Mouse (Mus musculus): ENCODE measurements around the gene Lix1l.

The Lix1l gene

DNA sequence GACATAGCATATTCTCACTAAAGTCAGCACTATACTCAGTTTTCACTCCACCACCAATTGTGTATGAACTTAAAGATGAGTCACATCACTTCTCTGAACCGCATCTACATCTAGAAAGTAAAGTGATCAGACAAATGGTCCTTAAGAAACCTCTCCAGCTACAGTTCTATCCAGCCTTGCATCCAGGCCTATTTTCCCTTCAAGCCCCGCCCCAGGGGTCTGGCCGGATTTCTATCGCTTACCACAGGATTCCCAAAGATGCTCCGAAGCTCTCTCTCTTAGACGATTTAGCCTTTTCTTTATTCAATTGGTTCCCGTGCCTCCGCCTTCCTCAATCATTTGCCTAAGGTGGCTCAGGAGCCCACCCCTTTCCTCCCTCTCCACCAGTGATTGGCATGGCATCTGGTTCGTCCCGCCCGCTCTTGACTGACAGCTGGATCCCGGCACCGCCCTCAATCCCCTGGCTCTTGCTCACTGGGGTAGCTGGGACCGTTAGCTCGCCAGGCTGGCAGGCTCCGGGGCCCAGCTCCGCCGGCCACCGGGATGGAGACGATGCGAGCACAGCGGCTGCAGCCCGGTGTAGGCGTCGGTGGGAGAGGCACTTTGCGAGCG is at the start of gene Lix1l:
Gene Lix1l (plus strand): TSS at position 511 of the 612 bp plus-strand sequence.
- peak; percentile 51 to 84 for DNase-seq (ENCODE audit: low spot score in 2 of 2)

DNA sequence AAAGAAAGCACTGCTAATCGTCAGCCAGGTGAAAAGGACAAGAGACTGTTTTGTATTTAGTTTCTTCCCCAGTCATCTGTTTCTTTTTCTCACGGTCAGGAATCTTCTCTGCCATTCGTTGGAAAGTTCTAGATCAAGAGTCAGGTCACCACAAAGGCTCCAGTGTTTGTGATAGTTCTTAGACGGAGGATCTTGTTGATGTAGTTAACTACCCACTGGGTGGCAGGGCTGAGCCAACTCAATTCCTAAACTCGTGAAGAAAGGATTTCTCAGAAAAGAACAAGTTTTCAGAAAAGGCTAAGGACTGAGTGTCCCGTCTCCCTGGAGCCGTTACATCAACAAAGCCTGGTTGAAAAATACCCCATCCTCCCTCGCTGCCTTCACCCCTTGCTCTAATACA is 49.7 kb upstream of the Lix1l start:
- DNase-seq (ENCODE audit: low spot score in 2 of 2) = peak in 1 of 2 experiments; percentile 70

DNA sequence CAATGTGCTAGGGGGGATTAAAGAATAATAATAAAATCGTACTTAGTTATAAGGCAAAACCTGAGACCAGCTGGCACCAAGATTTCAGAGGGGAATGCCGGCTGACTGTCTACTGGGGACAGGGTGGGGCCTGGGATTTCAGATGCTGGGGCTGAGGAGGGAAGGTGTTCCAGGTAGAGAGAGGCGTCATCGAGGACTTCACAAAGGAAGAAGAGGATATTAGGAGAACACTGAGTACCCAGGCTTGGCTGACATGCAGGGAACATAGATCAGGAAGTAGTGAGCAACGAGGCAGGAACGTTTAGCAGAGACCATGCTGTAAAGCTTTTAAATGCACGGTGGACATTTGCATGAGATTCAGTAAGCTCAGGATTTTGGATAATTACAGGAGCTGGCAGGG is 49.1 kb upstream of the Lix1l start:
- no peak for DNase-seq (ENCODE audit: low spot score in 2 of 2)

DNA sequence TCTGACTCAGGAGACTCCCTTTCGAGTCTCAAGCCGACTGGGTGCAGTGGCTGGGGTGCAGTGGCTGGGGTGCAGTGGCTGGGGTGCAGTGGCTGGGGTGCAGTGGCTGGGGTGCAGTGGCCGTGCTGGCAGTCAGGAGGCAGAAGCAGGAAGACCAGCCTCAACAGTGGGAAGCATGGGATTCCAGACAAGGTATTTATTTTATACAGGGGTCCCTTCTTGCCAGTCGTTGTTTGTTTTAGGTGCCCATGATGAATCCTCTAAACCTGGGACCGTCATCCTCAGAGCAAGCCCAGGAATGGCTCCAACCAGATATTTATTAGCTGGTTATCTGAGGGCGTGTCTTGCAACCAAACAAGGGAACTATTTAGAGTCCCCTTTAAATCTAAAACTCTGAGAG is 47.3 kb upstream of the Lix1l start:
- DNase-seq (ENCODE audit: low spot score in 2 of 2) = no peak

DNA sequence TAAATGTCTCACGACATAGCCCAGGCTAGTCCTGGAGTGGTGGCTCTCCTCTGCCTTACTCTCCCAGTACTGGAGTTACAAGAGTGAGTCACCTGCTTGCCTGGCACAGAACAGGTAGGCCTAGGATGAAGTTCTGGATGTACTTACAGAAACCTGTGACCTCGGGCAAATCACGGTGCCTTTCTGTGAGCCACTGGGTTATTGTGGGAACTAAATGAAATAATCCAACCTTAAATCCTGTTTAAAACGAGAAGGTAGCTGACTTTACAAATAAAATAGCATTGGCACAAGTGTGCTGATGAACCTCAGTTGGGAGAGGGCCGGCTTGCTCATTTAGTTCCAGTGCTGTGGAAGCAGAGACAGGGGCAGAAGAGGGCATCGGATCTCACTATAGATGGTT is 46.7 kb upstream of the Lix1l start:
- DNase-seq (ENCODE audit: low spot score in 2 of 2) = no peak

DNA sequence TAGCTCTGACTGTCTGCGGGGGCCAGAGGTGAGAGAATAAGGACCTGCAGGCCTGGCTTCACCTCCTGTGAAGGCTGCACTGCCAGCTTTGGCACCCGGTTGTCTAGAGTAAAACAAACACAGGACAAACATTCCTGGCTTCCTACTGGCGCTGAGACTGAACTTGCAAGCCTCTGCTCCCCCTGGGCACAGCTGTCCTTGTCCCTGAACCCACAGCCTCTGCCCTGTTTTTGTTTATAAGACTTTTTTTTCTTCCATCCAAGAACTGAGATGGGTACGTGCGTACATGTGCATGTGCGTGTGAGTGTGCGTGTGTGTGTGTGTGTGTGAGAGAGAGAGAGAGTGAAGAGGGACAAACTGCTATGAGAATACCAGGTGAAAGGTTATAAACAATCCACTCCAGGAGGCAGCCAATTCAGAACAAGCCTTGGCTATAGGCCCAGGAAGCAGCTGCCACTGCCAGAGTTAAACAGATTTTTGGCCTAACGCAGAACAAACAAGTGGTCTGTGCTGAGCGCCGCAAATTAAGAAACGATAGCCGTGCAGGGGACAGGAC is 45.8 kb upstream of the Lix1l start:
- no peak for DNase-seq (ENCODE audit: low spot score in 2 of 2)

DNA sequence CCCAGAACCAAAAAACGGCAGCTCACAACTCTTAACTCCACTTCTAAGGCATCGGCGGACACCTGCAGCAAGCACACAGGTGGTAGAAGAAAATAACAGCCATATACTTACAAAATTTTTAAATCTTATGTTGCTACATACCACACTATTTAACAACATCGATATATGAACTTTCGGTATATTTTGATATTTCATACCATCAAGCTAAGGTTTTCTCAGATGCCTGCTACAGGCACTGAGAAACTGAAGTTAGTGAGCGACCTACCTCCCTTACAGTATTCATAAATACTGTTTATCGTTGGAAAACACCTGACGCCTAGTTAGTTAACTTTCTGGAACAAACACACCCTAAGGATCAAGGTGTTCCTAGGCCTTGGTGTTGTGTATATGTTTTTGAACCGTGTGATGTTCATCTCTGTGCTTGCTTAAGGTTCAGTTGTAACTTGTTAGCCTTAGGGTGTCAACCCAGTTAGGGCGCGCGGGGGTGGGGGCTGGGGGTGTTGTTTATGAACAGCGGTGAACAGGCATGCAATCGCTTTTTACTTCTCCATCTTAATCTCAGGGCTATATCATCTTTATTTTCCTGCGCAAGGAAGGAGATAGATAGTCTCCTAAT is 44.8 kb upstream of the Lix1l start:
- no peak for DNase-seq (ENCODE audit: low spot score in 2 of 2)

DNA sequence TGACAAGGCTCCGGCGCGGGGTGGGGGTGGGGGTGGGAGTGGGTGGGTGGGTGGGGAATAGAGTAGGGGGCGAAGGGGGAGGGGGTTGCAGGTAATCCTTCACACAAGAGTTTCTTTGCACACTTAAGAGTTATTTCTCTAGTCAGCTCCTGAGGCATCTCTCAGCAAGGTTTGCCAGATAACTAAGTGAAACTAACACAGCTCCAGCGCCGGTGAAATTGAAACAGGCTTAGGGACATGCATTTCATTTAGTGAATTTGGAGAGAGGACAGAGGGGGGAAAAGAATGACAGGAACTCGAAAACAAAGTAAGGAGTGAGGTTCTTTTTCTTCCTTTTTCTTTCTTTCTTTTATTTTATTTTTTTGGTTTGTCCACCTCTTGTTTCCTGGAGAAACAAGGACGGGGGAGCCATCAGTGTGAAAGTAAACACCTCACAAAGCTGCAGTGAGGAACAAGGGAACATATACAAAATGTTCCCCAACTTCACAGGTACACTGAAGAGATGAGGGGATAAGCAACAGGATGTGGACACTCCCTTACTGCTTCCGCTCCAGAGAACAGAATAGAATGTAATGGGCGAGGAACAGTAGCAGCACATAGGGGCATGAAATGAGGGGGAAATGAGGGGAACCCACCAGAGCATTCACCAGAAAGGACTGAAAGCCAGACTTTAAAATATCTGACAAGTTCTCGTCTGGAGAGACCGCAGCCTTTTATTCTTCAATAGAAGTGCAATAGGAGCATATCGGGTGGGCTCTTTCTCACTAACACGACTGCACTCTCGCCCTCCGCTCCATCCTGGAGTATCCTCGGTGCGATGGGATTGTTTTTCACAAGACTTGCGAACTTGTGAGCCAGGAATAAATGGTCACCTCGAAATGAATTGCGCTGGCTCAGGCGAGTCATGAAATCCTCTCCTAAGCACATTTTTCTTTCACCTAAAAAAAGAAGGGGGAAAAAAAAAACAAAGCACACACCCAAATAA is 44.0 kb upstream of the Lix1l start:
- peak in 1 of 2 experiments; percentile 48 for DNase-seq (ENCODE audit: low spot score in 2 of 2)

DNA sequence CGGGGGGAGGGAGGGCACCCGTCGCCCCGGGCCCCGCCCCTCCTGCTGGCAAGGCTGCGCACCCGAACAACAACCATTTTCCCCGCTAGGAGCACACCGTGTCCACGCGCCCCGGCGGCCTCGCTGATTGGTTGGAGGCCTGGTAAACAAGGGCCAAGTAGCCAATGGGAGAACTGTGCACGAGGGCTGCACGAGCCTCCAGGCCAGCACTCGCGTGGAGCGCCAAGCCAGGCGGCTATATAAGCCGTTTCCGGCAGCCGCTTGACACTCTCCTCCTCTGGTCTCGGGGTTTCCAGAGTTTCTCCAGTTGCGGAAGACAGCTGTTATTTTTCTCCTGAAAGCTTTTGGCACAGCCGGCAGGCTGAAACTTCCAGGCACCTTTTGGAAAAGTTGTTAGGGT is 43.3 kb upstream of the Lix1l start, which contains the start of gene Txnip:
Gene Txnip (plus strand): TSS at position 264 of the 400 bp plus-strand sequence.
- peak; percentile 97 to 100 for DNase-seq (ENCODE audit: low spot score in 2 of 2)

DNA sequence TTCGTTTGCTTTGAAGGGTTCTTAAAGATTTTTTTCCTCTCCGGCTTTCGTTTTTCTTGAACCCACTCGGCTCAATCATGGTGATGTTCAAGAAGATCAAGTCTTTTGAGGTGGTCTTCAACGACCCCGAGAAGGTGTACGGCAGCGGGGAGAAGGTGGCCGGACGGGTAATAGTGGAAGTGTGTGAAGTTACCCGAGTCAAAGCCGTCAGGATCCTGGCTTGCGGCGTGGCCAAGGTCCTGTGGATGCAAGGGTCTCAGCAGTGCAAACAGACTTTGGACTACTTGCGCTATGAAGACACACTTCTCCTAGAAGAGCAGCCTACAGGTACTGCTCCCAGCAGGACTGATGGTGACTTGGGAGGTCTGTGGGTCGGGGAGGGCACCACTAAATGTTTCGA is 42.8 kb upstream of the Lix1l start:
- DNase-seq (ENCODE audit: low spot score in 2 of 2) = peak; percentile 63 to 69

DNA sequence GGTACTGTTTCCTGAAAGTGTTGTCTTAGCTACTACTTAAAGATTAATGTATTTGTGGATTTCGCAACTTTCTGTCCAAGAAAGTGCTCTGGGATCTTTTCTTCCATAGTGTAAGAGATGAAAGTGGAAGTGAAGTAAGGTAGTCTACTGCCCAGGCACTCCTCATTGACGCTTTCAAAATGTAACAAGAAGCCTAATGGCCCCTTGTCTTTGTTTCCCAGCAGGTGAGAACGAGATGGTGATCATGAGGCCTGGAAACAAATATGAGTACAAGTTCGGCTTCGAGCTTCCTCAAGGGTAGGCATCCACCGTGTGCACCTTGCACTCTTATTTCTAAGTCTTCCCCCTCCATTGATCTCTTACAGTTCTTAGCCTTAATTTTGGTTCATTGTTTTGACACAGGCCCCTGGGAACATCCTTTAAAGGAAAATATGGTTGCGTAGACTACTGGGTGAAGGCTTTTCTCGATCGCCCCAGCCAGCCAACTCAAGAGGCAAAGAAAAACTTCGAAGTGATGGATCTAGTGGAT is 42.2 kb upstream of the Lix1l start:
- no peak for DNase-seq (ENCODE audit: low spot score in 2 of 2)

DNA sequence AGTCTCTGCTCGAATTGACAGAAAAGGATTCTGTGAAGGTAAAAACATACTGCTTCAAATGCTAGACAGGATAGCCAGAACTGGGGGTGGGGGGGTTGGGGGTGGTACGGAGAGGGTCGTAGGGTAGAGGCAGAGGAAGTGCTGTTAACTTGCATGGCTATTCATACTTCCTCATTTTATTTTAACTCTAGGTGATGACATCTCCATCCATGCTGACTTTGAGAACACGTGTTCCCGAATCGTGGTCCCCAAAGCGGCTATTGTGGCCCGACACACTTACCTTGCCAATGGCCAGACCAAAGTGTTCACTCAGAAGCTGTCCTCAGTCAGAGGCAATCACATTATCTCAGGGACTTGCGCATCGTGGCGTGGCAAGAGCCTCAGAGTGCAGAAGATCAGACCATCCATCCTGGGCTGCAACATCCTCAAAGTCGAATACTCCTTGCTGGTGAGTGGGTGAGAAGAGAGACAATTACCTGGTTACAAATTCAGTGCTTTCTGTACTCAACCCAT is 41.5 kb upstream of the Lix1l start:
- DNase-seq (ENCODE audit: low spot score in 2 of 2) = peak in 1 of 2 experiments; percentile 47

DNA sequence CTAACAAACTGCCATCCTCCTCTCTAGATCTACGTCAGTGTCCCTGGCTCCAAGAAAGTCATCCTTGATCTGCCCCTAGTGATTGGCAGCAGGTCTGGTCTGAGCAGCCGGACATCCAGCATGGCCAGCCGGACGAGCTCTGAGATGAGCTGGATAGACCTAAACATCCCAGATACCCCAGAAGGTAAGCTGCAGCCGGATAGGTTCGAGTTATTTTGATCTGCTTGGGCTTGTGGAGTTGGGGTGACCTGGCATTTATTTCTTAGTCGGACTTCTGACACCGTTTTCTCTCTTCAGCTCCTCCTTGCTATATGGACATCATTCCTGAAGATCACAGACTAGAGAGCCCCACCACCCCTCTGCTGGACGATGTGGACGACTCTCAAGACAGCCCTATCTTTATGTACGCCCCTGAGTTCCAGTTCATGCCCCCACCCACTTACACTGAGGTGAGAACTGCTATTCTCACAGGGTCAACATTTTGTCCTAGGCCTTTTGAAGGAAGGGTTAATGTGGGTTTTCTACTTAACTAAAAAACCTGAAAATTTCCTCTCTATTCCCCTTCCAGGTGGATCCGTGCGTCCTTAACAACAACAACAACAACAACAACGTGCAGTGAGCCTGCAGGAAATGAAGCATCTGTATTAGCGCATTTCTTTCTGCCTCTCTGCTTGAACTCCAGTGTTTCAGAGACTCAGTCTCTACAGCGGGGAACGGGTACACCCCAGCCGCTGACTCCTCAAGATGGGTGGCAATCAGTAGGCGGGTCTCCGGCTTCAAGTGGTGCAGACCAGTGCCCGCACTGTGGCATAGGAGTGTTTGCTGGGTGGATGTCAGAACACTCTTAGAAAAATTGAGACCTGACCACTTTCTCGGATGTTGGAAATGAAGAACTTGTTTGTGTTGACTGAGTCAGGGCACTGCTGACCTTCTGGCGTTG is 40.8 kb upstream of the Lix1l start:
- DNase-seq (ENCODE audit: low spot score in 2 of 2) = no peak

DNA sequence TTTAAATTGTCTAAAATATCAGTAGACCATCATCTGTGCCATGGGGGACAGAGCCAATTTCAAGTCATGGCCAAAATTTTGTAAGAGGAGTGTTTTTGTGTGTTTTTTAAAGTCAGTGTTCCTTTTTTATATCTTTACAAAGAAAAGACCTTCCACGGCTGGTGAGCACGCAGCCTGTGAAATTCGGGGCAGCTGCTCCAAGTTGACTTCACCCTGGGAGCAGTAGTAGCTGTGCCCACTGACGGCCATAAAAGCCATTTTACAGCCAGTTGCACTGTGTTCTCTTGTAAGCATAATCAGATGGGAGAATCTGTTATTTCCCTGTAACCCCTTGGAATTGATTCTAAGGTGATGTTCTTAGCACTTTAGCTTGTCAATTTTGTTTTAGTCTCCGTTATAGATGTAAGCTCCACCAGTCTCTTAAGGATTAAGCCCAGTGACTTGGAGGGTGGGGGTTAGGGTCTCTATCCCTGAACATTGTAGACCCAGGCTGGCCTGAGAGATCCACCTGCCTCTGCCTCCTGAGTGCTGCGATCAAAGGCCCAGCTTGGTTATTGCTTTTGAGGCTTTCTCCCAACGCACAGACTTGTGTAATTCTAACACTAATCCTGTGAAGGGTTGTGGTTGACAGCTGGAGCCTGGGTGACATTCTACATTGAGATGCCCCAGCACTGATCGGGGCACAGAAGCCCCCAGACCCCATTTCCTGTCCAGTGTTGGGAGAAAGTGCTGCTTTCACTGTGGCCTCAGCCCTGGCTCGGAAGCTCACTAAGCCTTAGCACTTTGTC is 39.9 kb upstream of the Lix1l start:
- DNase-seq (ENCODE audit: low spot score in 2 of 2) = no peak

DNA sequence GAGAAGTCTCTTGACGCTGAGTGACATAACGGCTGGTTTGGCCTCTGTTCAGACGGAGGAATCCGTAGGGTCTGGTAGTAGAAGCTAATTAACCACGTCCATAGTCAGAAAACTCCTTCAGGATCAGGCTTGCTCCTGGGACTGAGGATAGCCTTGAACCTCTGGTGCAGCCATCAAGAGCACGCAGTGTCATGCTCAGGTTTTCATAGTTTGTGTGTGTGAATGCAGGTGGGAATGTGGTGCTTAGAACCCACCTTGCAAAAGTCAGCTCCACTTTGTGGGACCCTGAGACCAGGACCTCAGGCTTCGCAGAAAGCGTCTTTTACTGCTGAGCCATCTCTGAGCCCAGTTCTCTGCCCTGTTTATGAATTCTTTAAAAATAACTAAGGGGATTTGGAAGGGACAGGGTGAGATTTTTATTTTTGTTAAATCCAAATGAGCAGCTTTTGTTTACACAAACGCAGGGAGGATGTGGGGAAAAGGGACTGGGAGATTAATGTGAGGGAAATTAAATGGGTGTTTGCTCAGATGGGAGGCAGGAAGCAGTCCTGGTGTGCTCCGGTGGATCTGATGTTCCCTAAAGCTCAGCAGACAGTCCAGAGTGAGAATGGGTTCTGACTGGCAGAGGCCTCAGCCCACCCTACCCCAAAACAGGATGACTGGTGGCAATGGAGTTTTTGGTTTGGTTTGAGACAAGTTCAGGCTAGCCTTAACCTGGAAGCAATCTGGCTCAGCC is 38.8 kb upstream of the Lix1l start:
- DNase-seq (ENCODE audit: low spot score in 2 of 2) = no peak

DNA sequence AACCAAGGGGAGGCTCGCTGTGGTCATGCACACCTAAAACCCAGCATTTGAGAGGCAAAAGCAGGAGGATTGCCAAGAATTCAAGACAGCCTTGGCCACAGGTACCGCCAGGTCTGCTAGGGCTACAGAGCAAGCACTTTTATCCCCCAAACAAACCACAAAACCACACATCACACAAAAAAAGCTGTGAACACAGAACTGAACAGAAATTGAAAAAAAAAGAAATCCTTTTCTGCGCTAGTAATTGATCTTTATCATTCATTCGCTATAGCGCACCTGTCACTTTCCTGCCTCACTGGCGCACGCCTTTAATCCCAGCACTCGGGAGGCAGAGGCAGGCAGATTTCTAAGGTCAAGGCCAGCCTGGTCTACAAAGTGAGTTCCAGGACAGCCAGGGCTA is 37.7 kb upstream of the Lix1l start:
- DNase-seq (ENCODE audit: low spot score in 2 of 2) = no peak

DNA sequence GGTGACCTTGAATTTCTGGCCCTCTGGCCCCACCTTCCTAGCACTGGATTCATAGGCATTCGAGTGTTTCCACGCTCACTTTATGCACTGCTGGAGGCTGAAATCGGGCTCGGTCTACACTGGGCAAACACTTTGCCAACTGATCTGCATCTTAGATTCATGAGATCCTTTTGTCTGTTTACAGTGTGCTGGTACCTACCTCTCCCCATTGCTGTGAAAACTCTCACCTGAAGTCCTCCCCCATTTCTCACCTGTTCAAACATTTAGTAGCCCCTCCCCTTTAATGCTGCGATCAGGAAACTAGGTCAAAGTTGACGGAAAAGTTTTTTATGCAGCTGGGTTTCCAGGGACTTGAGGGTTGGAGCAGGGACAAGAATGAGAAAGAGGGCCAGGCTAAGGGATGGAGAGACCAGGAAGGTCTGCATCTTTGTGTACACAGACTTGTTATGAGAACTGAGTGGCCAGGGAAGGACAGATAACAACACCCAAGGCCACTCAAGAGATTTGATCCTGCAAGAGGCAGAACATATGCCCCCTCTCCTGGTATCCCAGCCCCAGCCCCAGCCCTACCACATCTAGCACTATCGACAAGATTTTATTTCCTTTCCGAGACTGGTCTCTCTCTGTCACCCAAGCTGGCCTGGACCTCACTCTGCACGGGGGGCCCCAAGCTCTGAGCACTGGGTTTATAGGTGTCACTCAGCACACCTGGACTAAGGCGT is 36.9 kb upstream of the Lix1l start:
- no peak for DNase-seq (ENCODE audit: low spot score in 2 of 2)

DNA sequence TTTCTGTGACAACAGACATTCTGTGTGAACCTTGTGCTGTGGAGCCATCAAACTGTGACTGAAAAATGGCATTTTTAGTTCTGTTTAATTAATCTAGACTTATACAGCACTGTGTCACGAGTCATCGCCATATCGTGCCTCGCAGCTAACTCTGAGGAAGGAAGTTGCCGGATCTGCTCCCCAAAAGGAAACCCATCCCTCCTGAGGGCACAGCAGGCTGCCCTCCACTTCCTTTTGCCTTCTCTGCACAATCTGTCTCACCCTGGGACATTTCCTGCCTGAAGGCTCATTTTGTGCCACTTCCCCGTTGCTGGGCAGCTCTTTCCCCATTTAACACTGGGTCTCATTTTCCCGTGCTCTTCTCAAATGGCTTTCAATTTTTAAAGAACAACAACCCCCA is 36.3 kb upstream of the Lix1l start:
- DNase-seq (ENCODE audit: low spot score in 2 of 2) = peak in 1 of 2 experiments; percentile 53
